In the genomic region with DNA sequence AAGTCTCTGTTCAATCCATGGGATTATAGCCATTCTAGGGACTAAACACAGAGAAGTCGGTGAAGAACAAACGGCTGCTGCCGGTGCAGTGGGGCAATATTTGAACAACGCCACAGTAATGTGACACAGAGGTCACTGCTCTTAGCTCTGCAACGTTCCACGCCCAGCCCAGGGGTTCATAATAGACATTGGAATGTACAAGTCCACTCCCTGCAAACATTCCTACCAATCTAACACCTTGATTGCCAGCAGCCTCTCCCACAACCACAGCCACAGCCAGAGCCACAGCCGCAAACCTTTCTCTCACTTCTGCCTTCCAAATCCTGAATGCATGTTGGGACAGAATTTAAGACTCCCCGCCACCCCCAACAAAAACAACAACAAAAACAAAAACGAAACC, we compare ENCODE assay signal across 9 mouse cellular contexts. TPM values are rescaled to one million over a fixed set of nuclear protein-coding genes. Genes with fewer than 3 reads are reported as not detected.
DNase-seq lines count a peak whose midpoint lies in the region; ATAC-seq and TF ChIP-seq lines count a peak whose summit lies in the region.
"Had no signal": no experiment of that assay in that cellular context is flagged by ENCODE, and none has a peak within 500 bp of the region (broad histone marks: within the 10 kb centered on the region; RNA-seq: fewer than 3 reads in every experiment).

No protein-coding gene starts in this region.

- TF ChIP-seq CTCF in layer of hippocampus, adult 2 months (conservative IDR thresholded peaks at IDR 0.05): no peak

- H3K27me3 ChIP-seq in embryonic facial prominence, embryonic 11.5 days (ENCODE audit: control insufficient read depth, insufficient read depth, low read length): no peaks in the 10 kb centered on the region

- peak; percentile 15 for DNase-seq in embryo, embryonic 10 days (ENCODE audit: low spot score)
- DNase-seq in embryo, embryonic 11 days: no peak
- peak; percentile 20 for DNase-seq in embryonic facial prominence, embryonic 11.5 days (ENCODE audit: low spot score)
- peak; percentile 6 to 14 for DNase-seq in kidney, postnatal 36 days
- no peak for DNase-seq in cerebellum, postnatal 10 days
- DNase-seq in layer of hippocampus, adult 2 months (ENCODE audit: low spot score in 2 of 2): no peak
- DNase-seq in cerebellum, postnatal 14 days: no peak

- H3K9ac ChIP-seq in embryonic facial prominence, embryonic 11.5 days (replicated peaks; ENCODE audit: low read length): no peak overlapping the region

- WGBS in embryonic facial prominence, embryonic 11.5 days: 64% methylated on average over 9 of the region's 9 CpGs

- no peak overlapping the region for H3K27ac ChIP-seq in embryonic facial prominence, embryonic 11.5 days (replicated peaks; ENCODE audit: low read depth, low read length)
- H3K27ac ChIP-seq in layer of hippocampus, adult 2 months: no peak overlapping the region

- ATAC-seq in embryonic facial prominence, embryonic 11.5 days (replicated peaks; ENCODE audit: insufficient number of reproducible peaks, low FRiP score, low TSS enrichment, low read depth): no peak
- peak; percentile 32 for ATAC-seq in megakaryocyte progenitor cell, adult 5-6 weeks (replicated peaks; ENCODE audit: poor library complexity)

- H3K4me3 ChIP-seq in embryonic facial prominence, embryonic 11.5 days (ENCODE audit: low read depth, low read length): no peak overlapping the region
- H3K4me3 ChIP-seq in layer of hippocampus, adult 2 months: no peak overlapping the region
- H3K4me3 ChIP-seq: megakaryocyte, embryonic 14.5 days had no signal

- H3K4me1 ChIP-seq in embryonic facial prominence, embryonic 11.5 days (ENCODE audit: control insufficient read depth, insufficient read depth, low read length): no peaks in the 10 kb centered on the region
- H3K4me1 ChIP-seq: megakaryocyte, embryonic 14.5 days had no signal

- no peaks in the 10 kb centered on the region for H3K36me3 ChIP-seq in embryonic facial prominence, embryonic 11.5 days (replicated peaks; ENCODE audit: control insufficient read depth, insufficient read depth, low read depth, low read length)

- H3K9me3 ChIP-seq in embryonic facial prominence, embryonic 11.5 days (replicated peaks; ENCODE audit: control insufficient read depth, low read length): no peaks in the 10 kb centered on the region
- H3K9me3 ChIP-seq: megakaryocyte, embryonic 14.5 days had no signal

- H3K4me2 ChIP-seq in embryonic facial prominence, embryonic 11.5 days (ENCODE audit: low read depth, low read length): no peak overlapping the region

RNA-seq across cellular contexts. Expression of a gene that starts 33.8 kb away (rescaled TPM):
- polyA plus RNA-seq in embryonic facial prominence, embryonic 11.5 days (2014; fragmentation: Nextera tagmentation; extraction: Ambion mirVana): 4.9 and 5.1 TPM in 2 replicates
- total RNA-seq in megakaryocyte progenitor cell, adult 5-6 weeks (2015): 34.4 and 38.7 TPM in 2 replicates
- total RNA-seq in megakaryocyte progenitor cell, adult 5-6 weeks (2017): 21.0 and 27.7 TPM in 2 replicates
- total RNA-seq in layer of hippocampus, adult 2 months (2021): 1 to 10 TPM; 1.9 to 2.3 TPM

Comparison
In these comparisons a context has a peak if more than half of its experiments do, and no peak if none do; other contexts are left out.
1. DNase-seq: peak in embryo, embryonic 10 days (single experiment), embryonic facial prominence, embryonic 11.5 days (single experiment) and kidney, postnatal 36 days (2 of 2); none in embryo, embryonic 11 days (single experiment), cerebellum, postnatal 10 days (0 of 2), layer of hippocampus, adult 2 months (0 of 2) and cerebellum, postnatal 14 days (0 of 2).
2. RNA of a gene that starts 33.8 kb away (total RNA-seq): 21.0 to 38.7 TPM in megakaryocyte progenitor cell, adult 5-6 weeks; 1.9 to 2.3 TPM in layer of hippocampus, adult 2 months; every median in the first group is over 4 times any median in the second.